Mouse (Mus musculus) macrophage (primary cell): ENCODE measurements at regions not wholly inside any gene's neighbourhood (a gene's known extent, or its start where the extent isn't known, plus 50 kb on each side); places are given as distances from the start of the nearest gene placed in this dataset.

ENCODE experiments used
- H3K27ac ChIP-seq: fragments of 350-480 bp; formaldehyde crosslinking; 2 replicates; pipeline ENCODE4 v1.9.0; 2021
- H3K36me3 ChIP-seq: fragments of 350-480 bp; formaldehyde crosslinking; 2 replicates; pipeline ENCODE4 v1.9.0; 2021; ENCODE audit errors: inconsistent target
- H3K4me3 ChIP-seq: fragments of 350-480 bp; formaldehyde crosslinking; 2 replicates; pipeline ENCODE4 v1.9.0; 2021; ENCODE audit errors: inconsistent target
- H3K79me2 ChIP-seq: fragments of 350-480 bp; formaldehyde crosslinking; 2 replicates; pipeline ENCODE4 v1.9.0; 2021; ENCODE audit errors: inconsistent target
- WGBS: methylation state at CpG from one replicate; pipeline ENCODE4 v1.1.7; 2026; ENCODE audit warnings: inconsistent platforms; ENCODE audit not compliant: missing documents; 5-methylcytosine and 5-hydroxymethylcytosine counted together

DNA sequence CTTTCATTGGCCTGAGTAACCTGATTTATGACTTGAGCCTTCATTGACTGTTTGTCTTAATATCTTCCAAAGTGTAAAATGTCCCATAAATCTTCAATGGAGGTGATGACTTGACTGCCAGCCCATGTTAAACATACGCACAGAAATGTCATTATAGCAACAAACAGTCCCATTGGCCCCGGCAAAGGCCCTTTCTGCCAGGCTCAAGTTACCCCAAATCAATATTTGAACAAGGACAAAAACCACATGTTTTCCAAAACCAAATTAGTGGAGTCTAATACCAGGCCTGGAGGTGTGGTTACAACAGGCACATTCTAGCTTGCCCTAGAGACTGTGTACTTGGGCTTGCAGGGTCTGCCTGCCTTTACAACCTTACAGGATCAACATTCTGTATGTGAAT, 68.2 kb upstream of the Fggy start:
- 96% methylated on average over 2 of the region's 2 CpGs for WGBS
- H3K36me3 ChIP-seq, result no peaks in the 10 kb centered on the region
- H3K4me3 ChIP-seq, result no peak overlapping the region
- no peak overlapping the region for H3K27ac ChIP-seq
- no peaks in the 10 kb centered on the region for H3K79me2 ChIP-seq

DNA sequence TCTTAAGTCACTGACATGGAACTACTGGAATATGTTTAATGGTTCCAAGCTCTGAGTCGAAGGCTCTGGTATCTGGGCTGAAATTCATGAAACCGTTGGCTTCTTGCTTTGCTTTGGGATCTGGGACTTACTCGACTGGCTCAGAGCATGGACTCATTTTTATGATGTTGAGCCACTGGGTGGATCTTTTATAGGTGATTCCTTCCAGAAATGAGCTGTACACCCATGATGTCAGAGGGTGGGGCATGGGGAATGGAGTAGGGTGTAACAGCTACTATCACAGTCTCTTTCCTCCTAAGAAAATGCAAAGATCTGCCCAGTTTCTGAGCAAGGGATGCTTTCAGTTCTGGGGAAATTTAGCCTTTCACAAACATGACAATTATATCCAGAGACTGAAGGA, 57.0 kb upstream of the Fggy start:
- Histone ChIP-seq H3K79me2 (no peaks in the 10 kb centered on the region), H3K36me3 (no peaks in the 10 kb centered on the region), H3K4me3 (no peak overlapping the region), H3K27ac (no peak overlapping the region)
- 93% methylated on average over 3 of the region's 3 CpGs for WGBS

DNA sequence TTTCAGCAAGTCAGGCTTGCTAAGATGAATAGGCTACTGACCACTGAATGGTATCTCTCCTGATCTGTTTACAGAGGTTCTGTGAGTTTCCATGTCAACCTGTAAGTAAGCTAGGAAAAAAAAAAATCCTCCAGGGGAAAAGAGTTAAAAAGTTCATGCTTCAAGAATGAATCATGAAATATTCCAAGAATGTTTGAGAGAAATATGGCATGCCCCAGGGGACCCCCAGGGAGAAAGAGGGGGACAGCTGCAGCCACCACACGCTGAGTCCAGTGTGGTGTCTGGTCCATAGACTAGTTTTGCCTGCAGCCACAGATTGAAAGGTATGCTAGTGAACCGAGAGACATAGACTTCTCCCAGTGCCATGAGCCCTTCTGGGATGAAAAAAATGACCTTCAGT, 56.1 kb upstream of the Fggy start:
- Histone ChIP-seq H3K4me3 (no peak overlapping the region), H3K79me2 (no peaks in the 10 kb centered on the region), H3K27ac (no peak overlapping the region), H3K36me3 (no peaks in the 10 kb centered on the region)
- WGBS, result 89% methylated on average over 2 of the region's 2 CpGs

DNA sequence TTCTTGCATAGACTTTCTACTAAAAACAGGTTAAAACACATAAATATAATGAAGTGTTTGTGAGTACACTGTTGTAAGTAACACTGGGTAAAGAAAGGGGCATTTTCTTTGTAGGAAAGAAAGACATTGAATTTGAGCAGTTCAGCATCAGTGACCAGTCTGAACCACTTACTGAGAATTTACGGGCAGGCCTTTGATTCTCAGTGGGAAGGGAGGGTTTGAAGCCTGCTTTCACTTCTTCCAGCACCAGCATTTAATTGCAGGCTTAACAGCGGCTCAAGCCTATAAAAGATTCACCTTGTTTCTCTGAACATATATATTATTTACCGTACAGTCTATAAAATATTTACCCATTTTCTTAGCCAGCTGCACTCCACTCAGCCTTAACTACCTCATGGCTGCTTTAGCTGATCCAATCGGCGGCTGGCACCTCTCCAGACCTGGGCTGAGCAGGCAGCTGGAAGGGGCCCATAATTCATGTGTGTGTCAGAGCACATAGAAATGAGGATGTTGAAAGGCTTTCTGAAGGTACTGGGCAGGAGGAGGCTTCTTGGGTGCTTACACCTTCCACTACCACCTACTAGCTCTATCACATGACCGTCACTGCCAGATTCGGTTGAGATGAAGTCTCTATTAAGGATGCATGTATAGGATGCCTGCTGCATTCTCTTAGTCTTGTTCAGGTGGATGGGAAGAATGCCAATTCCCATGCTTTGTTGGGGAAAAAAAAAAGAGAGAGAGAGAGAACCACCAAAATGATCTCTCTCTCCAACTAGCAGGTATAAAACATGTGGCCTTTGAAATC, 50.0 kb upstream of the Fggy start:
- H3K36me3 ChIP-seq, result no peaks in the 10 kb centered on the region
- 43% methylated on average over 7 of the region's 7 CpGs for WGBS
- H3K79me2 ChIP-seq, result no peaks in the 10 kb centered on the region
- H3K27ac ChIP-seq, result no peak overlapping the region
- no peak overlapping the region for H3K4me3 ChIP-seq
